Mouse (Mus musculus) kidney, postnatal 0 days (tissue): ENCODE data around the gene Hba-x. TPM values are rescaled to one million over a fixed set of nuclear protein-coding genes. Genes with fewer than 3 reads are reported as not detected.

Experiments used
- ATAC-seq: fragments of 200-750 bp; cut with Nextera tagmentation; replicated peaks from 2 replicates; pipeline ENCODE4 v1.8.0; 2017; ENCODE audit warnings: low read depth, moderate number of reproducible peaks, moderate TSS enrichment, moderate library complexity; ENCODE audit not compliant: low FRiP score
- DNase-seq: peaks from one replicate; pipeline ENCODE4 v3.0.0-alpha.2; 2016; ENCODE audit warnings: low spot score
- H3K27ac ChIP-seq: fragments of 300-500 bp; sonication (generic); 2 replicates; pipeline ENCODE4 v1.5.1; 2014; ENCODE audit warnings: mild to moderate bottlenecking
- H3K27me3 ChIP-seq: fragments of 300-500 bp; sonication (generic); 2 replicates; pipeline ENCODE4 v1.6.1; 2014; ENCODE audit warnings: low read length, mixed read lengths; ENCODE audit not compliant: insufficient read depth
- H3K36me3 ChIP-seq: fragments of 300-500 bp; sonication (generic); 2 replicates; pipeline ENCODE4 v1.6.1; 2014; ENCODE audit warnings: low read length, mixed read lengths; ENCODE audit not compliant: insufficient read depth
- H3K4me1 ChIP-seq: fragments of 300-500 bp; sonication (generic); replicated peaks from 2 replicates; pipeline ENCODE4 v1.6.1; 2014; ENCODE audit warnings: antibody characterized with exemption, low read length, mixed read lengths; ENCODE audit not compliant: insufficient read depth
- H3K4me2 ChIP-seq: fragments of 300-500 bp; sonication (generic); 2 replicates; pipeline ENCODE4 v1.6.1; 2014; ENCODE audit warnings: mild to moderate bottlenecking, low read length, moderate library complexity, mixed read lengths
- H3K4me3 ChIP-seq: fragments of 300-500 bp; sonication (generic); replicated peaks from 2 replicates; pipeline ENCODE4 v1.5.1; 2014; ENCODE audit warnings: low read depth, low read length
- H3K9ac ChIP-seq: fragments of 300-500 bp; sonication (generic); 2 replicates; pipeline ENCODE4 v1.6.1; 2014; ENCODE audit warnings: low read depth, low read length
- H3K9me3 ChIP-seq: fragments of 300-500 bp; sonication (generic); replicated peaks from 2 replicates; pipeline ENCODE4 v1.6.1; 2016; ENCODE audit warnings: low read length, inconsistent platforms, mixed read lengths
- CTCF ChIP-seq: IDR thresholded peaks from 2 replicates; pipeline ENCODE4 v1.5.1; 2016; ENCODE audit warnings: antibody characterized with exemption, low read depth, mild to moderate bottlenecking, moderate library complexity
- WGBS: fragments of 180-500 bp; shearing (Covaris S2); extraction: QIAGEN DNeasy Blood & Tissue Kit; methylation state at CpG from one replicate; pipeline ENCODE4 v1.1.7; 2014; 5-methylcytosine and 5-hydroxymethylcytosine counted together
- polyA plus RNA-seq: library from polyadenylated mRNA; unstranded; fragments of >200 nt; fragmentation: Nextera tagmentation; extraction: Ambion mirVana; gene quantifications from 2 replicates; pipeline ENCODE4 v1.2.1, GENCODE M21; 2015

The Hba-x gene
- polyA plus RNA-seq, 1 experiment from 2014 or later, result 0.36 TPM

GRCm38 (mm10) chr11:32267964-32268363, 8.2 kb upstream of the Hba-x start:
- TF ChIP-seq CTCF, result no peak
- peak overlapping the region; percentile 76 for H3K4me2 ChIP-seq
- no peaks in the 10 kb centered on the region for H3K27me3 ChIP-seq
- peaks cover 6% of the 10 kb centered on the region for H3K4me1 ChIP-seq
- H3K9me3 ChIP-seq, result no peaks in the 10 kb centered on the region
- 15% methylated on average over 5 of the region's 5 CpGs for WGBS
- no peaks in the 10 kb centered on the region for H3K36me3 ChIP-seq
- peak; percentile 17; the same call in 1 of the 2 replicates for ATAC-seq
- peak overlapping the region; percentile 73 for H3K4me3 ChIP-seq
- peak; percentile 31 for DNase-seq
- H3K9ac ChIP-seq, result peak overlapping the region; percentile 45
- peak overlapping the region; percentile 96 for H3K27ac ChIP-seq

GRCm38 (mm10) chr11:32268952-32269351, 7.2 kb upstream of the Hba-x start:
- WGBS, result 90% methylated on average over 5 of the region's 5 CpGs
- no peak for ATAC-seq

GRCm38 (mm10) chr11:32271178-32271577, 5.0 kb upstream of the Hba-x start:
- no peak overlapping the region for H3K9ac ChIP-seq
- WGBS, result 35% methylated on average over 4 of the region's 4 CpGs
- H3K27me3 ChIP-seq, result no peaks in the 10 kb centered on the region
- no peak for DNase-seq
- no peaks in the 10 kb centered on the region for H3K36me3 ChIP-seq
- H3K27ac ChIP-seq, result no peak overlapping the region
- no peak overlapping the region for H3K4me3 ChIP-seq
- TF ChIP-seq CTCF, result no peak
- ATAC-seq, result no peak
- no peaks in the 10 kb centered on the region for H3K9me3 ChIP-seq
- H3K4me1 ChIP-seq, result peaks cover 1% of the 10 kb centered on the region
- H3K4me2 ChIP-seq, result no peak overlapping the region

More at GRCm38 (mm10) chr11:32268952-32269351, 7.2 kb upstream of the Hba-x start:
- no peak overlapping the region for H3K4me3 ChIP-seq
- H3K36me3 ChIP-seq, result no peaks in the 10 kb centered on the region
- no peaks in the 10 kb centered on the region for H3K9me3 ChIP-seq
- no peak overlapping the region for H3K27ac ChIP-seq
- no peak overlapping the region for H3K4me2 ChIP-seq
- H3K9ac ChIP-seq, result no peak overlapping the region
- TF ChIP-seq CTCF, result no peak
- H3K4me1 ChIP-seq, result peaks cover 6% of the 10 kb centered on the region
- no peaks in the 10 kb centered on the region for H3K27me3 ChIP-seq
- DNase-seq, result no peak

GRCm38 (mm10) chr11:32277736-32278457, 1.7 kb downstream of the Hba-x start:
- H3K4me3 ChIP-seq, result no peak overlapping the region
- WGBS, result 71% methylated on average over 21 of the region's 21 CpGs
- ATAC-seq (no peak), DNase-seq (no peak)
- TF ChIP-seq CTCF, result no peak
- no peak overlapping the region for H3K27ac ChIP-seq
- H3K27me3 ChIP-seq, result no peaks in the 10 kb centered on the region
- H3K4me1 ChIP-seq, result no peaks in the 10 kb centered on the region
- H3K9ac ChIP-seq, result no peak overlapping the region
- no peaks in the 10 kb centered on the region for H3K36me3 ChIP-seq
- H3K9me3 ChIP-seq, result no peaks in the 10 kb centered on the region
- no peak overlapping the region for H3K4me2 ChIP-seq

GRCm38 (mm10) chr11:32278458-32278957, 2.3 kb downstream of the Hba-x start:
- no peaks in the 10 kb centered on the region for H3K36me3 ChIP-seq
- no peak overlapping the region for H3K4me2 ChIP-seq
- no peak overlapping the region for H3K4me3 ChIP-seq
- H3K9ac ChIP-seq, result no peak overlapping the region
- no peak for TF ChIP-seq CTCF
- 86% methylated on average over 12 of the region's 12 CpGs for whole genome bisulfite sequencing
- no peaks in the 10 kb centered on the region for H3K9me3 ChIP-seq
- DNase-seq (no peak), ATAC-seq (no peak)
- H3K27ac ChIP-seq, result no peak overlapping the region
- H3K27me3 ChIP-seq, result no peaks in the 10 kb centered on the region
- H3K4me1 ChIP-seq, result no peaks in the 10 kb centered on the region

GRCm38 (mm10) chr11:32280646-32281045, 4.4 kb downstream of the Hba-x start:
- Histone ChIP-seq H3K36me3 (no peaks in the 10 kb centered on the region), H3K9me3 (no peaks in the 10 kb centered on the region), H3K27ac (no peak overlapping the region), H3K4me3 (no peak overlapping the region), H3K27me3 (no peaks in the 10 kb centered on the region), H3K4me1 (no peaks in the 10 kb centered on the region), H3K4me2 (no peak overlapping the region), H3K9ac (no peak overlapping the region)
- ATAC-seq (no peak), DNase-seq (no peak)
- no peak for TF ChIP-seq CTCF
- WGBS, result 38% methylated on average over 2 of the region's 2 CpGs
